Mouse (Mus musculus) embryo, embryonic 11.5 days (tissue): ENCODE results near the gene Ubtd1.

Experiments used
- DNase-seq: peaks from one replicate; pipeline ENCODE4 v3.0.0-alpha.2; 2012; ENCODE audit warnings: low read depth, low spot score

The Ubtd1 gene

DNA sequence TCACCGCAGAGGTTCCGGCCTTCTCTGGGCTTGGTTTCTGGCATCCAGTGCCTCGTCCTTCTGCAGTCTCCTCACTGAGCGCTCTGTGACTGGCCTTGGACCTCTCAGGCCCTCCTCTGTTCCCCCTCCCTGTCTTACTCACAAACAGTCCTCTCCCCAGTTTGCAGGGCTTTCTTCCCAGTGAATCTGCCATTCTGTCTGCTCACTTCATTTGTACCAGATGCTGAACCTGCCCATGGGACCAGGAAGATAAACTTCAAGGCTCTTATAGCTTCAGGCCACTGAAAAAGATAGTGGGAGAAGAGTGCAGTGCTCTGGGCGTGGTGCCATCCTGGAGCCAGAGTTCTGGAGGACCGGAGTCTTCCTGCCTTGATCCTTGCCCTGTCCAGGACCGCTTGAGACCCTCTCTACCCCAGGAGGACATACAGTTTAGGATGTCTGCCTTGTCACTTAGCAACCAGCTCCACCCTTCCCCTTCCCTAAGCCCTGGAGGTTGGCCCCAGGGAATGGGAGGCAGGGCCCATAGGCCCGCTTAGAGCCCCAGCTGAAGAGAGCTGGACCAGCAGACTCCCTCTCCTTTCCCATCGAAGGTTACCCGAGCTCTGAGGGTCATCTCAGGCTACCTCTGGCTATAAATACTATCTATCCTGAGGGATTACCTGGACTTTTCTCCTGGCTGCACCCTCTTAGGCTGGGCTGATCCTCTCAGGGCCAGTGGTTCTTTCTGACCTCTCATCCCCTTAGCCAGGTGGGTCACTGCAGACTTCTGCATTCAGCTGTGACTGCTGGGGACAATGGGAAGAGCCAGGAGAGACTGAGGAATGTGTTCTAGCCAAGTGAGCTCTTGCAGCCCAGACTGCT lies 40.3 kb downstream of the Ubtd1 start:
- DNase-seq: no peak

DNA sequence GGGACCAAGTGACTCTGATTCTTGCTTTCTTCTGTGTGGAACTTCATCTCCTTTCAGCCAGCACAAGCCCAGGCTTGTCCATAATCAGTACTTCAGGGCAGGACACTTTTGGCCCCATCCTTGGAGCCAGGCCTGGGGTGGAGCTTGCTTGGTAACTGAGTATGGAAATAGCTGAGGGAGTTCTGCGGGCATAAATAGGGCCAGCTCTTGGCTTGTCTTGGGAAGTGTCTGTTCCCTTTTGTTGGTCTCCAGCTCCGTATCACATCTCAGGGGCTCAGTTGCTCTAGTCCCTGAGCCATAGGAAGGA lies 40.9 kb downstream of the Ubtd1 start:
- no peak for DNase-seq

DNA sequence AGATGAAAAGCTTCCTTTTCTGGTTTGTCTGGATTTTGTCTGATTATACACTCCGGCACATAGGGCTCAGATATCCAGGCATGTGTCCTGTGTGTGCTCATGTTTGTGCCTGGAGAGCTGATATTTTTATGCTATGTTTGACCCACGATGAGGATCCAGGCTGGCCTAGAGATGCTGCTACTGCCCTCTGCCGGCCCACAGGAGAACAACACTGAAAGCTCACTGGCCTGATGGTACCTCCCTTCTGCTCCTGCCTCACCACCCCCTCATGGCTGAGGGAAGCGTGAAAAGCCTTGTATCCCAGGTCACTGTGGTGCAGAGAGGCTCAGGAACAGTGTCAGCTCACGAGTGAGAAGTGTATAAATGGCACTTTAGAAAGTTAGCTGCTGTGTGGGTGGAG lies 44.6 kb downstream of the Ubtd1 start:
- peak; percentile 69 for DNase-seq

DNA sequence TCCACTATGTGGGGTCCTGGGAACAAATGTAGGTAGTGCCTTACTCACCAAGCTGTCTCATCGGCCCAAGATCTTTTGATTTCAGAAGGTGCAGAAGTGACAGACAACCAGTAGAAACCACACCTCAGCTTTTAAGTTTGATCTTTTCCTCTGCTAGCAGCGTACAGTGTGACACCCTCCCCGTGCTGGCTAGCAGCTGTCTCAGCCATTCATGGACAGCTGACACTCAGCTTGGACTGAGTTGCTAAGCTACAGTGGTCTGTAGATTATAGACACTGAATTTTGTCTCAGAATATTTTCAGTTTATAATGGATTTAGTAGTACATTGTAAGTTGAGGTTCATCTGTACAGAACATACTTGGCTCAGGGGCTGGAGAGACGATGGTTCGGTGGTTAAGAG lies 49.5 kb downstream of the Ubtd1 start:
- DNase-seq: no peak

DNA sequence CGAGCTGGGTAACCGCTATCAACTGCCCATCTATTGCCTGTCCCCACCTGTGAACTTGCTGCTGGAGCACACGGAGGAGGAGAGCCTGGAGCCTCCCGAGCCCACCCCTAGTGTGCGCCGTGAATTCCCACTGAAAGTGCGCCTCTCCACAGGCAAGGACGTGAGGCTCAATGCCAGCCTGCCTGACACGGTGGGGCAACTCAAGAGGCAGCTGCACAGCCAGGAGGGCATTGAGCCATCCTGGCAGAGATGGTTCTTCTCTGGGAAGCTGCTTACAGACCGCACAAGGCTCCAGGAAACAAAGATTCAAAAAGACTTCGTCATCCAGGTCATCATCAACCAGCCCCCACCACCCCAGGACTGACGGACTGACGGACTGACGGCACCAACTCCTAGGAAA lies 52.0 kb downstream of the Ubtd1 start:
- DNase-seq: no peak

DNA sequence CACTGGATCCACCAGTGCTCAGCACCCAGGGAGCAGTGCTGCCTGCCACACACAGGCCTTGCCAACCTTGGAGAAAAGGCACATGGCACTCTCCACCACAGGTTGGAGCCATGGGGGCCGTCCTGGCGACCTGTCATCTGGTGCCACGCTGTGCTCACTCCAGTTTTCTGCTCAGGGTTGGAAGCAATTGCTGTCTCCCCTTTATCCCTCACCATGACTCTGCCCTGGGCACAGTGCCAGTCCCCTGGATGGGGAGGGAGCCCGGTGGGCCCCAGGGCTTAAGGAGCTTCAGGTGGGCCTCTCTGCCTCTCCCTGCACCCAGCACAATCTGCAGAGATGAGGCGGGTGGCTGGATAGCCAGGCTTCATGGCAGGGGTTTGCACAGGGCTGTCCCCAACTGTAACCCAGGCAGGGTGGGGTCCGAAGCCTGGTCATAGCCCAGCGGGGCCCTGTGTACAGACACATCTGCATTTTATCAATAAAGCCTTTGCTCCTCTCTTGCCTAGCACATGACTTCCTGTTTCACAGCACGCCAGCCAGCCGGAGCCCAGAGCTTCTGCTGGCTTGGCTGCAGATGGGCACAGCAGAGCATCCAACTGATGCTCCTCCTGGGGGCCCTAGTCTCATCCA lies 52.7 kb downstream of the Ubtd1 start:
- no peak for DNase-seq

DNA sequence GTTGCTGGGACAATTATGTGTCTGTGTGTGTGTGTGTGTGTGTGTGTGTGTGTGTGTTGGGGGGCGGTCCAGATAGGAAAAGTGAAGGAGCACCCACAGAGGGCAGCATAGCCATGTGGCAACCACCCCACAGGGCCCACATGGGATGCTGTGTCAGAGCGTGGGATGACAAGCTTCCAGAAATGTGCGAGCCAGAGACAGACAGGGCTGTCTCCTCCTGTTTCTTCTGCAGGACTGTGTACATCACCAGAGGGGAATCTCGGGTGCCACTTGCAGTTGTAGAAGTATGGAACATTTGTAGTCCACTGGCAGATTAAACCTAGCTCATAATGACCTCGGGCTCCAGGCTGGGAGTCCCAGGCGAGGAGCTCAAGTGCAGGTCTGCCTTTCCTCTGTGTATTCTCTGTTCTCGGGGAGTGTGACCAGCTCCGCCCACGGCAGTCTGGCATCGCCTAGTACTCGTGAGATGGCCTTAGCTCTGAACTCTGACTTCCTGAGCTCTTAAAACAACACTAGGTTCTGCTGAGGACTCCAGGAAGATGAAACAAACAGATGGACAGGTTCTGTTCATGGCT lies 53.4 kb downstream of the Ubtd1 start:
- DNase-seq: no peak

DNA sequence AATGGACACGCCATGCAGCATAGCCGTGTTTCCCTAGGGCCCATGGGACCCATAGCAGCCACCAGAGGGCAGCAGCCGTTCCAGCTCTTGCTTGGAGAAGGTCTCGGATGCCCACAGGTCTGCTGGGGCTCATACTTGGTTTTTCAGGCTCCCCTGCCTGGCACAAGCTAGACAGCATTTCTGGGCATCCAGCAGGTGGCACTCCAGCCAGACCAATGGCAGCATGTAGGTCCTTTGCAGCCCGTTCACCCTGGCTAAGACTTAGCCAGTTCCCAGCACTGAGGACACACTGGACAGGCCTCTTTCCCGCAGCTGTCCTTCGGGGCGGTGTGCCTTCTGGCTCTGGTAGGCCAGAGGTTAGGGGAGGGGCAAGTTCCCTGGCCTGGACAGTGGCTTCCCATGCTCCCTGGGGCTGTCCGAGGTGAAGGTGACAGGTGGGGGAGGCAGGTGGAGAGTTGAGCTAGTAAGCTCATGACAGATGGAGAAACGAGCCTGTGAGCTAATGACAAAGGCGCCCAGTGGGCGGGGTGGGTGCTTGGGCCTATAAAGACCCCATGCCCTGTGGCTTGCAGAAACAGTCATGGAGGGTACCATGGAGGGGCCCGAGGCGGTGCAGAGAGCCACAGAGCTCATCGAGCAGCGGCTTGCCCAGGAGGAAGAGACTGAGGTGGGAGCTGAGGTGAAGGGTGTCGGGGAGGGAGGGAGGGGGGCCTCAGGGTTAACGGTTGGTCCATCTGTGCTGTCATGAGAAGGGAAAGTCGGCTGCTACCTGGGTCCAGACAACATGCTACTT lies 54.1 kb downstream of the Ubtd1 start, which contains the start of gene Ankrd2:
Gene Ankrd2 (plus strand): TSS at position 545 of the 793 bp plus-strand sequence.
- peak; percentile 56 for DNase-seq

DNA sequence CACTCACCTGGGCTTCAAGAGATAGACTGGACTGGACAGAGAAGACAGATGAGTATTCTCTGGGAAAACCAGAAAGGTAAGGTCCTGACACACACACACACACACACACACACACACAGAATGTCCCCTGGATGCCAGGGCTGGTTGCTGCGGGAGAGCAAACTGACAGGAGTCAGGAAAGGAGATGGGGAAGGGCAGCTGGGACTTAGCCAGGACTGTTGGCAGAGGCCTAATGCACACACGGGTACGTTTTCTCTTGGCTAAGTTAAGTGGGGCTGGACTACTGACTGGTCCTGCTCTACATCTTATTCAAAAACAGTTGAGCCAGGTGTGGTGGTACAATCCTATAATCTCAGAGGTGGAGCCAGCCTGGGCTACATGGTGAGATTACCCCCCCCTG lies 54.8 kb downstream of the Ubtd1 start:
- no peak for DNase-seq

DNA sequence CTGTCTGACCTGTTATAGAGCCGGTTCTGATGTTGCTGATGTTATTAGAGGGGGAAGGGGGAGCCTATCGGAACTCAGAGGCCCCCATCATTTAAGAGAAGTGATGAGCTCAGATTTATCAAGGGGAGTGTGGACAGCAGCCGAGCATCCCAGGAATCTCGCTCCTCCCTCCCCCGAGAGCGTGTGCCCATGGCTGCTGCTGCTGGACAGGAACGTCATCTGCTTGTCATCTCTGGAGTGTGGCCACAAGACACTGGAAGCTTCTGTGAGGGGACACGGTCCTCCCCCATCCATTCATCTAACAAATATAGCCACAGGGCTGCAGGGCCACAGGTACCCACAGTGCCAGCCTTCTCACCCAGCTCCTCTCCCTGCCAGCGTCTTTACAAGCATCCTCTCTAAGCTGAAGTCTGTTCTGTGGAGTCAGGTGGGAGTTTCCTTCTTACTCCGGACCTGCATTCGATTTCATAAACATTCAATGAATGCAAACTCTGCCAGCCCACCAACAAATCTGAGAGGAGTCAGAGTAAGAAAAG lies 55.7 kb downstream of the Ubtd1 start:
- no peak for DNase-seq

DNA sequence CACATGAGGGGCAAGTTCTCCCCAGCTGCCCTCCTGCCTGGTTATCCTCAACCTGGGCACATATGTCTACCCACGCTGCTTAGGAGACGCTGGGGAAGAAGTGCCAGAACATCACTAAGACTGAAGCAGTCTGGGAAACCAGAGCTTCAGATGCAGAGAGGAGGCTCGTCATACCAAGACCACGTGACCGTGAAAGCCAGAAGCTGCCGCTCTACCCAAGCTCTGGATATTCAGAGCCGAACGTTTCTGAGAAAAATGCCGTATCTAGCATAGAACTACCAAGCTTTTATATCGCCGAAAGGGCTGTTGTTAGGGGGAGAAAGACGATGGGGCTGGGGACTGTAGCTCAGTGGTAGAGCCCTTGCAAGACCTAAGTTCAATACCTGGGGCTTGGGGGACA lies 56.7 kb downstream of the Ubtd1 start:
- DNase-seq: no peak

DNA sequence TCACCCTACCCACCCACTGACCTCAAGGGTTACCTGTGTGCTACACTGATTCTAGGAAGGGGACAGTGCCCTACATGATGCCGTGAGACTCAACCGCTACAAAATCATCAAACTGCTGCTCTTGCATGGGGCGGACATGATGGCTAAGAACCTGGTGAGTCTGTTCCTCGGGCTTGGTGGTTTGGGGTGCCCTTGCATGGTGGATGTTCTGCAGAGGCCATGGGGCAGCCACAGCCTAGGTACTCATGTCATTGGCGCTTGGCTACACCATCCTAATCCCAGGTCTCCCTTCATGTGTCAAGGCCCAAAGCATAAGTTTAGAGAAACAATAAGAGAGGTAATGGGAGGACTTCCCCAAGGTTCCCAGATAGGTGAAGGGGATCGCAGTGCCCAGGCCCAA lies 62.4 kb downstream of the Ubtd1 start:
- DNase-seq: no peak

DNA sequence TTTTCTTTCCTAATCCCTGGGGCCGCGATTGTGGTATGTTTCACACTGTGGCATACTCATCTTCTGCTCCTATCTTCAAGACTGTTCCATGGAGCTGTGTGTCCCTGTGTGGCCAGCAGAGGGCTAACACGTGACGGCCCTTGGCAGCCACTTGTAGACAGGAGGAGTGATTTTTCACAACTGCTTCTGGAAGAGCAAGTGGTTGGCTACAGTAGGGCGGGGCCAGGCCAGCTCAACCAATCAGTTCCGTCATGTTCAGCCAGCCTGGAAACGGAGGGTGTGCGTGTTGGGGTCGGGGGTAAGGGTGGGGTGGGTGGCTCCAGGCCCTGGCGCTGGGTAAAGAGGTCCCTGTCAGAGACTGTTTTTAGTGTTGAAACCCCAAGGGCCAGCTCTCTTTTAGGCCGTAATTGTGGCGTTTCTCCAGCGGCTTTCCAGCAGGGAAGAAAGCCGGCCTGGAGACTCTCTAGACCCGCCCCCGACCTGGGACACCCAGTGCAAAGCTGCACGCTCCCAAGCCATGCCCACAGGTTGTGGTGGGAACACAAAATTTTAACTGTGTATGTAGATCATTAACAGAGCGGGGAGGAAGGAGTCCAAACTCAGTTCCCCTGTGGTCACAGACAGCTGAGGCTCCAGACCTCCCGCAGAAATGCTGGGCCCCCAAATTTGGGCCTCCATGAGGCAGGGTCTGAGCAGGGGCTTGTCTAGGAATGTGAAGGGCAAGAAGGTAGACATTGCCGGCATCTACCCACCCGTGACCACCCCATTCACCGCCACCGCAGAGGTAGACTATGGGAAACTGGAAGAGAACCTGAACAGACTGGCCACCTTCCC lies 63.9 kb downstream of the Ubtd1 start, which contains the start of gene Hoga1:
Gene Hoga1 (plus strand): TSS at position 342 of the 834 bp plus-strand sequence.
- DNase-seq: peak; percentile 54

DNA sequence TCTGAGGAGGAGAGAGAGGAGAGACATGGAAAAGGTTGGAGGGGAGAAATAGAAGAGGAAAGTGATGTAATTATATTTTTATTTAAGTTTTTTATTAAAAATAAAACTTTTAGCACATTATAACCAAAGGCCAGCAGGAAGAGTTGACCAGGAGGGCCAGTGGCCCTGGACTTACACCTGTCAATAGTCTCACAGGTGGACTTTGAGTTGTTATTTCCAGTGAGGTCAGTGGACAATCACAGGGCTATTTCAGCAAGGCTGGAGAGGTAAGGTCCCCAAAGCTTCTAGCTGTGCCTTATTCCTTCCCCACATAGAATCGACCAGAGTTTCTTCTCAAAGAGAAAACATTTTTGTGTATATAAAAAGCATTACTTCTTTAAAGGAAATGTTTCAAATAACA lies 68.7 kb downstream of the Ubtd1 start:
- DNase-seq: no peak

DNA sequence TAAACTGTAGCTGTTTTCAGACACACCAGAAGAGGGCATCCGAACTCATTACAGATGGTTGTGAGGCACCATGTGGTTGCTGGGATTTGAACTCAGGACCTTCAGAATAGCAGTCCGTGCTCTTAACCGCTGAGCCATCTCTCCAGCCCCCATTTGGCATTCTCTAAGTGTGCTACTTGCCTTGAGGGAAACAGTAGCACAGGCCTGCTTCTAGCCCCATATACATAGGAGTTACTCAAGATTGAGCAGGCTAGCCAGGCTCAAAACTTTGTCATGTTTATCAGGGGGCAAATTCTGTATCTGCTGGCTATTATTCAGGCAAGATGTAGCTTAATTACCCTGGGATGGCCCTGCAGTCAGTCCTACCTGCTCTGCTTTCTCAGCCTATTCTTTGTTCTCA lies 69.8 kb downstream of the Ubtd1 start:
- no peak for DNase-seq

DNA sequence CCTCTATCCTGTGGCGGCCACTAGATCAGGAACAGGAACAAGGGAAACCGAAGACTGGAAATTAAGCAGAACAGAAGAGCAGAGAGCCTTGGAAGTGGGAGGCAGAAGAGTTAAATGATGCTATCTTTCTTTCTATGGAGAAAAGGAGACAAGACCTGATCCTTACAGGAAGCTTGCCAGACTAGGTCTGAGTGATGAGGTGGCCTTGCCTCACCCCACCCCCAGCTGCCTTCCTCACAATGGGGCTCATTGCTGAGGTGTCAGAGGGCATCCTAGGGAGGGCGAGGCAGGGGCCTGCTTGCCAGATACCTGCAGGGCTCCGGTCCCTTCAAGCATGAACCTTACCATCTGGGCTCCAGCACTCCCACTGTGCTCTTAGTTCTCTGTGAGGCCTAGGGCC lies 70.4 kb downstream of the Ubtd1 start, which contains the start of gene 4933411K16Rik:
Gene 4933411K16Rik (plus strand): TSS at position 301 of the 400 bp plus-strand sequence.
- DNase-seq: no peak

DNA sequence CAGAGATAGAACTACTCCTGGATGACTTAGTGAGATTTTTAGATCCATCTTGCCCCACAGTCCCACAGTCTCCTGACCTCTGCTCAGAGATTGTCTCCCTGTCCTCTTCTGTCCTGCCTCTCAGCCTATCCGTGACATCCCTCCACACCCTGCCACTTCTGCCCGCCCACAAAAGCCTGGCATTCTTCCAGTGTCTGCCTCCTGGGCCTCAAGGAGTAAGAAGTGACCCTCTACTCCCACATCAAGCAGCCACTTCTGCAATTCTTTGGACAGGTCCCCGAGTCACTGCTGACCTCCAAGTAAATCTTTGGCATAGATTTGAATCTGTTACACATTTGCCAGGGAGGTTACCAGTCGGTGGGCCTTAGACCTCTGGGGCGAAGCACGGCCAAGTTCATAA lies 72.7 kb downstream of the Ubtd1 start:
- no peak for DNase-seq

DNA sequence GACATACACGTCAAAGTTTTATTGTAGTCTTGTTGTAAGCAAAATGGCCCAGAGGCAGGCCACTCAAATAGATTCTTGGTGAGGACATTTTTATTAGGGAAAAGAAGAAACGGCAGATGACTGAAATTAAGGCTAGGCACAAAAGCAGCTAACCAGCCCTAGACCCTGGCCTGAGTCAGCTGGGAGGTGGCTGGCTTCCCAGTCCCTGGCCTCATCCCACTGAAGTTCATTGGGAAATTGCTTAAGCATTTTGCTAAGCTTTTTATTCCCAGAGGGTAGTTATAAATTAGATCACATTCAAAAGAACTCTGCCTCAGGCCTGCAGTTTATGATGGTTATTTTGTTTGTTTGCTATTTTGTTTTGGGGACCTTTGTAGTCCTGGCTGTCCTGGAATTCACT lies 74.3 kb downstream of the Ubtd1 start:
- DNase-seq: no peak

DNA sequence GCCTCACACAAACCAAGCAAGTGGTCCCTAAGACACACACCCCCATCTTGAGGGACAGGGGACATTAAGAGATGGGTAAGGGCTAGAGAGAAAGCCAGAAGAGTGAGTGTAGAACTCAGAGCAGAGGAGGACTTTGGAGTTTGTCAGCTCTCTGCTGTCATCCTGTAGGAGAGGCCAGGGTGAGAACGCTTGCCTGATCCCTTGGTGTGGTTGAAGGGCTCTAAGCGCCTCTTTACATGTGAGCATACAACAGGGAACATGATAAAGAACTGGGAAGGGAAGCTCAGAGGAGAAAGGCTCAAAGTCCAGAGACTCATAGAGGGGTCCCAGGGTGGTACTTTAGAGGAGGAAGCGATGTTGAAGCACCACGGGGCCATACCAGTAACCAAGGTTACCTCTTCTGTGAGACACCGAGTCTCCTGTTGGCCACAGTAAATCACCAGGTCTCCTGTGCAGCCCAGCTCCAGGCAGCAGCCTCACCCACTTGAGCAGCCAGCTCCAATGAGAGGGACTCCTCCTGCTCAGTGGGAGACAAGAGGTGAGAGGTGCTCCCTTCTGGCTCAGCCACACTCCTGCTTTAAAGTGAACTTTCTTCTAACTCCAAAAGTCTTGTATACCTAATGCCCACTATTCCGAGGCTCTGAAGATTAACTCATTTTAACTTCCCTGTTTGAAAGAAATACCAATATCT lies 75.3 kb downstream of the Ubtd1 start:
- DNase-seq: no peak

DNA sequence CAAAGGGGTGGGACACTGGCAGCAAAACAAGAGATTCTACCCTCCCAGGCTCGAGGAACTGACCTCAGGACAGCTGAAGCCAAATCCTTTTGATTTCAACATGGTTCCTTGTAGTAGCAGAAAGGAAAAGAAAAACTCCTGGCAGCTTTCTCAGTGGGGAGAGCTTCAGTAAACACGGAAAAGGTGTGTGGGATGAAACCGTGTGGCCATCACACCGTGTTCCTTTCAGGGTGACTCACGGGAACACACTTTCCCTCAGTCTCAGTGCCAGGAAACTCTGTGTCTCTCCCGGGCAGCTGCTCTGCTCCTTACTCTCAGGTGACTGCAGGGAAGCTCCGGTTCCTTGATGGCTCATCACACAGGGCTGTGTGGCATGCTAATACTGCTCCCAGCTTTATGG lies 76.9 kb downstream of the Ubtd1 start:
- DNase-seq: no peak
